Mouse (Mus musculus) kidney, postnatal 0 days (tissue): ENCODE results near the gene Ikbip. TPM values are rescaled to one million over a fixed set of nuclear protein-coding genes. Genes with fewer than 3 reads are reported as not detected.

Experiments
- ATAC-seq: fragments of 200-750 bp; cut with Nextera tagmentation; replicated peaks from 2 replicates; pipeline ENCODE4 v1.8.0; 2017; ENCODE audit warnings: low read depth, moderate number of reproducible peaks, moderate TSS enrichment, moderate library complexity; ENCODE audit not compliant: low FRiP score
- DNase-seq: peaks from one replicate; pipeline ENCODE4 v3.0.0-alpha.2; 2016; ENCODE audit warnings: low spot score
- H3K27ac ChIP-seq: fragments of 300-500 bp; sonication (generic); 2 replicates; pipeline ENCODE4 v1.5.1; 2014; ENCODE audit warnings: mild to moderate bottlenecking
- H3K27me3 ChIP-seq: fragments of 300-500 bp; sonication (generic); 2 replicates; pipeline ENCODE4 v1.6.1; 2014; ENCODE audit warnings: low read length, mixed read lengths; ENCODE audit not compliant: insufficient read depth
- H3K36me3 ChIP-seq: fragments of 300-500 bp; sonication (generic); 2 replicates; pipeline ENCODE4 v1.6.1; 2014; ENCODE audit warnings: low read length, mixed read lengths; ENCODE audit not compliant: insufficient read depth
- H3K4me1 ChIP-seq: fragments of 300-500 bp; sonication (generic); replicated peaks from 2 replicates; pipeline ENCODE4 v1.6.1; 2014; ENCODE audit warnings: antibody characterized with exemption, low read length, mixed read lengths; ENCODE audit not compliant: insufficient read depth
- H3K4me2 ChIP-seq: fragments of 300-500 bp; sonication (generic); 2 replicates; pipeline ENCODE4 v1.6.1; 2014; ENCODE audit warnings: mild to moderate bottlenecking, low read length, moderate library complexity, mixed read lengths
- H3K4me3 ChIP-seq: fragments of 300-500 bp; sonication (generic); replicated peaks from 2 replicates; pipeline ENCODE4 v1.5.1; 2014; ENCODE audit warnings: low read depth, low read length
- H3K9ac ChIP-seq: fragments of 300-500 bp; sonication (generic); 2 replicates; pipeline ENCODE4 v1.6.1; 2014; ENCODE audit warnings: low read depth, low read length
- H3K9me3 ChIP-seq: fragments of 300-500 bp; sonication (generic); replicated peaks from 2 replicates; pipeline ENCODE4 v1.6.1; 2016; ENCODE audit warnings: low read length, inconsistent platforms, mixed read lengths
- CTCF ChIP-seq: IDR thresholded peaks from 2 replicates; pipeline ENCODE4 v1.5.1; 2016; ENCODE audit warnings: antibody characterized with exemption, low read depth, mild to moderate bottlenecking, moderate library complexity
- WGBS: fragments of 180-500 bp; shearing (Covaris S2); extraction: QIAGEN DNeasy Blood & Tissue Kit; methylation state at CpG from one replicate; pipeline ENCODE4 v1.1.7; 2014; 5-methylcytosine and 5-hydroxymethylcytosine counted together
- polyA plus RNA-seq: library from polyadenylated mRNA; unstranded; fragments of >200 nt; fragmentation: Nextera tagmentation; extraction: Ambion mirVana; gene quantifications from 2 replicates; pipeline ENCODE4 v1.2.1, GENCODE M21; 2015

Ikbip gene
- polyA plus RNA-seq, 1 experiment from 2014 or later = 48.1 TPM

- no peak for DNase-seq
- Histone ChIP-seq H3K9ac (no peak overlapping the region), H3K9me3 (no peaks in the 10 kb centered on the region), H3K4me1 (no peaks in the 10 kb centered on the region), H3K4me3 (no peak overlapping the region), H3K27me3 (no peaks in the 10 kb centered on the region), H3K27ac (no peak overlapping the region), H3K4me2 (no peak overlapping the region), H3K36me3 (peaks cover 15% of the 10 kb centered on the region; the same call in 1 of the 2 replicates)
- WGBS = 66% methylated on average over 18 of the region's 18 CpGs
- no peak for ATAC-seq
- TF ChIP-seq CTCF = peak; percentile 37; the same call in 1 of the 2 replicates
Observed at GRCm38 (mm10) chr10:91143313-91144230, 60.8 kb downstream of the Ikbip start.

GRCm38 (mm10) chr10:91145413-91145812 lies 62.7 kb downstream of the Ikbip start:
- no peak overlapping the region for H3K4me2 ChIP-seq
- peaks cover 32% of the 10 kb centered on the region; the same call in 1 of the 2 replicates for H3K36me3 ChIP-seq
- 94% methylated on average over 7 of the region's 7 CpGs for WGBS
- no peaks in the 10 kb centered on the region for H3K4me1 ChIP-seq
- no peak overlapping the region for H3K9ac ChIP-seq
- no peak for ATAC-seq
- no peaks in the 10 kb centered on the region for H3K27me3 ChIP-seq
- DNase-seq = no peak
- H3K27ac ChIP-seq = no peak overlapping the region
- no peak overlapping the region for H3K4me3 ChIP-seq
- no peaks in the 10 kb centered on the region for H3K9me3 ChIP-seq
- TF ChIP-seq CTCF = no peak

Other genes with a start within 250 kb of the Ikbip start
- 14.1 and 16.6 TPM in 2 replicates for gene Apaf1, start 170 bp upstream of the Ikbip start, polyA plus RNA-seq
- 894 and 974 TPM in 2 replicates for gene Slc25a3, start 41.1 kb downstream of the Ikbip start, polyA plus RNA-seq
- gene Tmpo, start 98.4 kb downstream of the Ikbip start, polyA plus RNA-seq = 156 and 160 TPM in 2 replicates